Mouse (Mus musculus) megakaryocyte, embryonic 14.5 days (primary cell): ENCODE measurements at regions not wholly inside any gene's neighbourhood (a gene's known extent, or its start where the extent isn't known, plus 50 kb on each side); places are given as distances from the start of the nearest gene placed in this dataset.

Experiments used
- FLI1 ChIP-seq: IDR thresholded peaks from 2 replicates; pipeline ENCODE4 v1.6.1; 2012; ENCODE audit warnings: low read length, inconsistent platforms, mixed read lengths
- GATA1 ChIP-seq: IDR thresholded peaks from 3 replicates; pipeline ENCODE4 v1.6.1; 2012; ENCODE audit warnings: mixed read lengths, low read length, inconsistent platforms, borderline replicate concordance

GRCm38 (mm10) chr2:75014994-75015728, 189.6 kb downstream of the Mtx2 start:
- no peak for TF ChIP-seq GATA1
- TF ChIP-seq FLI1 = no peak
